ENCODE assay signal across 12 mouse cellular contexts in the genomic region with DNA sequence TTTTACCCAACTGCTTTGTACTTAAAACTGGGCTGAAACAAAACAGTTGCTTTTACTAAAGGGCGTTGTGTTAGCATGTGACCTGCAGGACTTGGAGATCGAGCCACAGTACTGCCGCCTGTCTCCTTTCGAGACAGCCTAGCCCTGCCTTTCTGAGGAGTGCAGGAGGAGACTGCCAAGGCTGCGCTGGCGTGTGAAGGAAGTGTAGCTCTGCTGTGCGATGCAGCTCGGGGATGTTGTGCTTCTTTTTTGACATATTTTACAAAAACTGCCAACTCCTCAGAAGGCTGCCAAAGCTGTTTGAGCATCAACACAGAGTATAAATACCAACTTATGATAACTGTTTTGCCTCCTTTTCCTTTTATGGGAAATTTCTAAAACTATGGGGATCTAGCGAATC.
A peak's percentile ranks its signal among the peaks of the same experiment; 100 is the strongest.
DNase-seq lines count a peak whose midpoint lies in the region; ATAC-seq and TF ChIP-seq lines count a peak whose summit lies in the region.
"Had no signal": no experiment of that assay in that cellular context is flagged by ENCODE, and none has a peak within 500 bp of the region (broad histone marks: within the 10 kb centered on the region; RNA-seq: fewer than 3 reads in every experiment).

No protein-coding gene starts in this region.

- H3K4me2 ChIP-seq in midbrain, postnatal 0 days (ENCODE audit: low read depth, low read length, poor library complexity, severe bottlenecking), result peak overlapping the region; percentile 24
- H3K4me2 ChIP-seq: limb, embryonic 12.5 days had no signal

- no peak for ATAC-seq in midbrain, postnatal 0 days (ENCODE audit: low FRiP score)
- ATAC-seq: inflammation-experienced regulatory T-cells, adult 6 months had no signal

- 52% methylated on average over 9 of the region's 9 CpGs for WGBS in midbrain, postnatal 0 days
- 68% methylated on average over 9 of the region's 9 CpGs for WGBS in midbrain, embryonic 10.5 days

- no peaks in the 10 kb centered on the region for H3K9me3 ChIP-seq in midbrain, postnatal 0 days (ENCODE audit: low read length)
- H3K9me3 ChIP-seq in midbrain, embryonic 10.5 days (replicated peaks), result no peaks in the 10 kb centered on the region
- H3K9me3 ChIP-seq: limb, embryonic 12.5 days had no signal

- H3K4me1 ChIP-seq in midbrain, postnatal 0 days (ENCODE audit: insufficient read depth, low read length), result peaks cover 2% of the 10 kb centered on the region; the same call in 1 of the 2 replicates
- H3K4me1 ChIP-seq in midbrain, embryonic 10.5 days, result no peaks in the 10 kb centered on the region
- H3K4me1 ChIP-seq: limb, embryonic 12.5 days had no signal

- no peak overlapping the region for H3K4me3 ChIP-seq in midbrain, postnatal 0 days (ENCODE audit: low read depth, low read length)
- no peak overlapping the region for H3K4me3 ChIP-seq in midbrain, embryonic 10.5 days
- H3K4me3 ChIP-seq: erythroblast, embryonic 14.5 days; limb, embryonic 12.5 days had no signal

- H3K36me3 ChIP-seq in midbrain, postnatal 0 days (ENCODE audit: insufficient read depth, low read length), result no peaks in the 10 kb centered on the region
- H3K36me3 ChIP-seq in midbrain, embryonic 10.5 days, result no peaks in the 10 kb centered on the region
- H3K36me3 ChIP-seq: limb, embryonic 12.5 days had no signal

- H3K9ac ChIP-seq in midbrain, postnatal 0 days (replicated peaks; ENCODE audit: low read length, poor library complexity, severe bottlenecking), result no peak overlapping the region
- H3K9ac ChIP-seq: limb, embryonic 12.5 days had no signal

- no peak for TF ChIP-seq CTCF in midbrain, postnatal 0 days (IDR thresholded peaks at IDR 0.05)

- no peak overlapping the region for H3K27ac ChIP-seq in midbrain, postnatal 0 days (ENCODE audit: low read depth, low read length)
- H3K27ac ChIP-seq in midbrain, embryonic 10.5 days (replicated peaks), result no peak overlapping the region
- H3K27ac ChIP-seq: limb, embryonic 12.5 days had no signal

- no peaks in the 10 kb centered on the region for H3K27me3 ChIP-seq in midbrain, postnatal 0 days (ENCODE audit: insufficient read depth, low read length)
- no peaks in the 10 kb centered on the region for H3K27me3 ChIP-seq in midbrain, embryonic 10.5 days (ENCODE audit: low read depth, poor library complexity, severe bottlenecking)
- H3K27me3 ChIP-seq: limb, embryonic 12.5 days had no signal

- peak; percentile 0 for DNase-seq in embryo, embryonic 9.5 days (ENCODE audit: extremely low spot score)
- no peak for DNase-seq in embryo, embryonic 10.5 days (ENCODE audit: low spot score)
- peak; percentile 9 for DNase-seq in midbrain, postnatal 0 days (ENCODE audit: low spot score)
- DNase-seq in midbrain, embryonic 10.5 days (ENCODE audit: low spot score), result no peak
- peak; percentile 7 to 33 for DNase-seq in left cerebral cortex, adult 8-10 months (ENCODE audit: low spot score in 2 of 2)
- peak; percentile 44 for DNase-seq in telencephalon, adult 2 months (ENCODE audit: low read depth, low spot score)
- no peak for DNase-seq in kidney, postnatal 10 days
- DNase-seq in urinary bladder, postnatal 36 days (ENCODE audit: low spot score in 2 of 2), result no peak
- DNase-seq: thymus, adult 18-20 months had no signal

Comparison
In these comparisons a context has a peak if more than half of its experiments do, and no peak if none do; other contexts are left out.
1. DNase-seq: peak in embryo, embryonic 9.5 days (single experiment), midbrain, postnatal 0 days (single experiment), left cerebral cortex, adult 8-10 months (2 of 2) and telencephalon, adult 2 months (single experiment); none in embryo, embryonic 10.5 days (single experiment), midbrain, embryonic 10.5 days (single experiment), kidney, postnatal 10 days (single experiment) and urinary bladder, postnatal 36 days (0 of 2).